Mouse (Mus musculus) fibroblast of lung, adult 2 months (primary cell): Measurements from ENCODE around the gene Supt16.

Experiments
- DNase-seq: peaks from one replicate; pipeline ENCODE4 v3.0.0-alpha.2; 2011; ENCODE audit warnings: low read depth

The Supt16 gene

GRCm38 (mm10) chr14:52146540-52146939 is 50.7 kb downstream of the Supt16 start:
- no peak for DNase-seq

- no peak for DNase-seq
These were observed 53.1 kb downstream of the Supt16 start for GRCm38 (mm10) chr14:52144165-52144564.

GRCm38 (mm10) chr14:52141445-52142127 is 55.6 kb downstream of the Supt16 start:
- DNase-seq, result no peak

GRCm38 (mm10) chr14:52140577-52141444 is 56.4 kb downstream of the Supt16 start:
- DNase-seq, result no peak

- DNase-seq, result no peak
These were observed 63.6 kb downstream of the Supt16 start for GRCm38 (mm10) chr14:52133584-52133983.

- DNase-seq, result no peak
These were observed 72.6 kb downstream of the Supt16 start for GRCm38 (mm10) chr14:52124636-52125035.

GRCm38 (mm10) chr14:52123918-52124317 is 73.3 kb downstream of the Supt16 start:
- DNase-seq, result peak; percentile 29

GRCm38 (mm10) chr14:52120169-52120568 is 77.0 kb downstream of the Supt16 start:
- DNase-seq, result no peak

GRCm38 (mm10) chr14:52118823-52119608 is 78.2 kb downstream of the Supt16 start:
- peak; percentile 27 for DNase-seq

- no peak for DNase-seq
These were observed 78.8 kb downstream of the Supt16 start for GRCm38 (mm10) chr14:52118456-52118822.

- no peak for DNase-seq
These were observed 80.0 kb downstream of the Supt16 start for GRCm38 (mm10) chr14:52117241-52117640.

GRCm38 (mm10) chr14:52114101-52114500 is 83.1 kb downstream of the Supt16 start:
- no peak for DNase-seq
